In genomic region chr11:19015381-19015730, GRCm38 (mm10) we compare ENCODE assay signal across 8 mouse cellular contexts. TPM values are rescaled to one million over a fixed set of nuclear protein-coding genes. Genes with fewer than 3 reads are reported as not detected.
DNase-seq lines count a peak whose midpoint lies in the region; ATAC-seq and TF ChIP-seq lines count a peak whose summit lies in the region.

No protein-coding gene starts in this region.

- H3K27ac ChIP-seq in cerebellum, adult 2 months (ENCODE audit: insufficient read depth, low read length) = peak overlapping the region; percentile 86
- H3K27ac ChIP-seq in liver, embryonic 11.5 days (ENCODE audit: low read depth, low read length) = peak overlapping the region; percentile 82; the same call in 1 of the 2 replicates
- peak overlapping the region; percentile 95 for H3K27ac ChIP-seq in stomach, embryonic 16.5 days (ENCODE audit: low read length)

- no peak for ATAC-seq in liver, embryonic 11.5 days (replicated peaks; ENCODE audit: low FRiP score)
- ATAC-seq in stomach, embryonic 16.5 days (ENCODE audit: insufficient read depth, low FRiP score) = no peak

- H3K27me3 ChIP-seq in cerebellum, adult 2 months (ENCODE audit: control insufficient read depth, insufficient read depth, low read length) = no peaks in the 10 kb centered on the region
- H3K27me3 ChIP-seq in liver, embryonic 11.5 days (replicated peaks; ENCODE audit: control insufficient read depth, insufficient read depth, low read length) = no peaks in the 10 kb centered on the region
- H3K27me3 ChIP-seq in stomach, embryonic 16.5 days (ENCODE audit: control insufficient read depth, insufficient read depth, low read length) = no peaks in the 10 kb centered on the region

- H3K9ac ChIP-seq in liver, embryonic 11.5 days (ENCODE audit: low read depth, low read length) = peak overlapping the region; percentile 80
- peak overlapping the region; percentile 93 for H3K9ac ChIP-seq in stomach, embryonic 16.5 days (ENCODE audit: low read length)

- peaks cover 6% of the 10 kb centered on the region; the same call in 1 of the 2 replicates for H3K4me1 ChIP-seq in cerebellum, adult 2 months (ENCODE audit: control insufficient read depth, insufficient read depth, low read length)
- H3K4me1 ChIP-seq in liver, embryonic 11.5 days (replicated peaks; ENCODE audit: control insufficient read depth, insufficient read depth, low read length) = peaks cover 15% of the 10 kb centered on the region
- H3K4me1 ChIP-seq in stomach, embryonic 16.5 days (ENCODE audit: control insufficient read depth, insufficient read depth, low read length) = peaks cover 6% of the 10 kb centered on the region

- peak overlapping the region; percentile 74 for H3K4me3 ChIP-seq in cerebellum, adult 2 months (replicated peaks; ENCODE audit: insufficient read depth, low read depth, low read length)
- H3K4me3 ChIP-seq in liver, embryonic 11.5 days (ENCODE audit: low read depth, low read length) = peak overlapping the region; percentile 70
- H3K4me3 ChIP-seq in stomach, embryonic 16.5 days (replicated peaks; ENCODE audit: low read length) = peak overlapping the region; percentile 88

- no peak for DNase-seq in cerebellum, adult 2 months
- no peak for DNase-seq in cerebellum, adult 9-10 months
- peak; percentile 61 for DNase-seq in retina, embryonic 14.5 days (ENCODE audit: low spot score)
- DNase-seq in retina, postnatal 1 day = no peak
- DNase-seq in liver, embryonic 11.5 days (ENCODE audit: low spot score) = no peak
- DNase-seq in frontal cortex, postnatal 36 days (ENCODE audit: low spot score in 2 of 2) = no peak
- no peak for DNase-seq in adrenal gland, postnatal 4 days (ENCODE audit: low spot score in 2 of 2)

- TF ChIP-seq CTCF in cerebellum, adult 2 months (IDR thresholded peaks at IDR 0.05; ENCODE audit: borderline replicate concordance, insufficient read depth, low read depth, low read length) = no peak

- no peak for TF ChIP-seq POLR2A in cerebellum, adult 2 months (IDR thresholded peaks at IDR 0.05; ENCODE audit: borderline replicate concordance, insufficient read depth, low read length)

- no peaks in the 10 kb centered on the region for H3K36me3 ChIP-seq in liver, embryonic 11.5 days (ENCODE audit: control insufficient read depth, insufficient read depth, low read length)
- H3K36me3 ChIP-seq in stomach, embryonic 16.5 days (ENCODE audit: control insufficient read depth, insufficient read depth, low read length) = 0 out of 2 replicates have a peak, but pooled peaks cover 3% of the 10 kb centered on the region

- H3K4me2 ChIP-seq in liver, embryonic 11.5 days = peak overlapping the region; percentile 98
- H3K4me2 ChIP-seq in stomach, embryonic 16.5 days (ENCODE audit: low read depth, low read length) = peak overlapping the region; percentile 85

- WGBS in cerebellum, adult 2 months = 3% methylated on average over 5 of the region's 5 CpGs
- 3% methylated on average over 5 of the region's 5 CpGs for WGBS in liver, embryonic 11.5 days
- WGBS in stomach, embryonic 16.5 days = 2% methylated on average over 5 of the region's 5 CpGs

- no peaks in the 10 kb centered on the region for H3K9me3 ChIP-seq in liver, embryonic 11.5 days (ENCODE audit: control insufficient read depth, low read length)
- H3K9me3 ChIP-seq in stomach, embryonic 16.5 days (replicated peaks; ENCODE audit: control insufficient read depth, low read length) = no peaks in the 10 kb centered on the region

RNA-seq across cellular contexts. Expression of gene Meis1, which starts 3.4 kb away (rescaled TPM):
- 45.9 and 46.3 TPM in 2 replicates for polyA plus RNA-seq in cerebellum, adult 2 months (2012; rRNA removed)
- polyA plus RNA-seq in liver, embryonic 11.5 days (2014; fragmentation: Nextera tagmentation; extraction: Ambion mirVana) = 44.7 and 46.6 TPM in 2 replicates
- polyA plus RNA-seq in stomach, embryonic 16.5 days (2015; fragmentation: Nextera tagmentation; extraction: Ambion mirVana) = 143 and 153 TPM in 2 replicates
- total RNA-seq in adrenal gland, postnatal 4 days (2021) = 10 to 100 TPM; 69.6 to 73.3 TPM
